Mouse (Mus musculus) cerebellum, adult 11 months (tissue): Measurements from ENCODE around the gene Ifna1.
"Not testable (repeated sequence)": the region's sequence is repeated elsewhere in the genome, so short reads cannot be mapped to it uniquely, and the experiment has no call there.

Experiments used
- DNase-seq: peaks from one replicate; pipeline ENCODE4 v3.0.0; 2022

Ifna1 gene

DNA sequence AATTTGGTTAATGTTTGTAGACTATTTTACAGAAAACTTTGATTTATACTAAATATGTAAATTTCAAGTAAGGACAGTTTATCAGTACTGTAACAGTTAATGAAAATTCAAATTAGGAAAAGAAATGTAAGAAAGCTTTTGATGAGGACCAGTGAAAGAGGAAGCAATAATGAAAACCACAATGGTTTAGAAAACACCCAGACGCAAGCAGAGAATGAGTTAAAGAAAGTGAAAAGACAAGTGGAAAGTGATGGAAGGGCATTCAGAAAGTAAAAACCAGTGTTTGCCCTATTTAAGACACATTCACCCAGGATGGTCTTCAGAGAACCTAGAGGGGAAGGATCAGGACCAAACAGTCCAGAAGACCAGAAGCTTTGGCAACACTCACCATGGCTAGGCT, at the start of gene Ifna1:
TSS of gene Ifna1 (plus strand) at position 390 of the 400 bp plus-strand sequence.
- DNase-seq, result no peak

DNA sequence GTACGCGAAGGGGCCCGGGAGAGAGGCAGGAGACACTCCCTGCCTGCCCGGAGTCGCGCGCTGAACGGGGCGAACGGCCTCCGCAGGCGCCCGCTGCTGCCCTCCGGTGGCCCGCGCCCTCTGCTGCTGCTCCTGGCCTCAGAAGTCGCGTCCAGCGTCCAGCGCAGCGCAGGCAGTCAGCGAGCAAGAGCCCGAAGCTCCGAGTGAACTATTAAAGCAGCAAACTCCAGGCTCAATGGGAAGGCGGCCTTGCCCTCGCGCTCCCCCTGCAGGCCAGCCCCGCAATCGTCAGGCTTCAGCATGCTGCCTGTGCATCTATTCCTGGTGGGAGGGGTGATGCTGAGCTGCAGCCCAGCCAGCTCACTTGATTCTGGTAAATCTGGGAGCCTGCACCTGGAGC, 46.9 kb upstream of the Ifna1 start, which contains the start of gene Gm13287:
TSS of gene Gm13287 (plus strand) at position 301 of the 400 bp plus-strand sequence.
- DNase-seq, result not testable (repeated sequence)

DNA sequence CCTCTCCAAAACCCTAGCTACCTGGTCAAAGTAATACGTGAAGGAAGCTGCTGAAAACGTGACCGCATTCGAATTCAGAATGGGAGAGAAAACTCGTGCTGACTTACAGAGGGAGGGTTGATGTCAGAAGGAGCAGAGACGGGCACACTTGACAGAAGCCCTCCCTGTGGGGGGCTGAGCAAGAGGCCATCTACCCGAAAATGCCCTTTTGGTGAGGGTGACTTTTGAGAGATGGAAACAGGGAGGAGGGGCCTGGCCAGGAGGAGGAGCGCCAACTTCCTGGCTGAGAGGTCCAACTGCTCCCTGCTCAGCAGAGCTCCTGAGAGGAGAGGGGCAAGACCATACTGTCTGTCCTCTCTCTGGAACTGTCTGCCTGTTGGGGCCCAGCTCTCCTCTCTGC, 44.7 kb upstream of the Ifna1 start, which contains the start of gene Gm13288:
TSS of gene Gm13288 (plus strand) at position 301 of the 400 bp plus-strand sequence.
- not testable (repeated sequence) for DNase-seq

DNA sequence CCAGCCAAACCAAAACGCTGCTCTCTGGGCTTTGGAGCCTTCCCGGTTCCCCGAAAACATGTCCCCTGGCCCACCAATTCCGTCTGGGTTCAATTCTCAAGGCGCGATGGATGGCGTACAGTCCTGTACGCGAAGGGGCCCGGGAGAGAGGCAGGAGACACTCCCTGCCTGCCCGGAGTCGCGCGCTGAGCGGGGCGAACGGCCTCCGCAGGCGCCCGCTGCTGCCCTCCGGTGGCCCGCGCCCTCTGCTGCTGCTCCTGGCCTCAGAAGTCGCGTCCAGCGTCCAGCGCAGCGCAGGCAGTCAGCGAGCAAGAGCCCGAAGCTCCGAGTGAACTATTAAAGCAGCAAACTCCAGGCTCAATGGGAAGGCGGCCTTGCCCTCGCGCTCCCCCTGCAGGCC, 44.1 kb upstream of the Ifna1 start:
- DNase-seq, result peak; percentile 17

DNA sequence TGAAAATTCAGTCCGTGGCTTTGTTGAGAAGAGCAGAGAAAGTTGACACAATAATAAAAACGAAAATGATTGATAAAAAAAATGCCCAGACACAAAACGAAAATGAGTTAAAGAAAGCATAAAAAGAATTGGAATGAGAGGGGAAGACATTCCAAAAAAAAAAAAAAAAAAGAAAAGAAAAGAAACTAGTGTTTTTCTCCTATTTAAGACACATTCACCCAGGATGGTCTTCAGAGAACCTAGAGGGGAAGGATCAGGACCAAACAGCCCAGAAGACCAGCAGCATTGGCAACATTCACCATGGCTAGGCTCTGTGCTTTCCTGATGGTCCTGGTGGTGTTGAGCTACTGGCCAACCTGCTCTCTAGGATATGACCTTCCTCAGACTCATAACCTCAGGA, 34.0 kb upstream of the Ifna1 start, which contains the start of gene Ifna7:
TSS of gene Ifna7 (plus strand) at position 301 of the 400 bp plus-strand sequence.
- DNase-seq, result no peak

DNA sequence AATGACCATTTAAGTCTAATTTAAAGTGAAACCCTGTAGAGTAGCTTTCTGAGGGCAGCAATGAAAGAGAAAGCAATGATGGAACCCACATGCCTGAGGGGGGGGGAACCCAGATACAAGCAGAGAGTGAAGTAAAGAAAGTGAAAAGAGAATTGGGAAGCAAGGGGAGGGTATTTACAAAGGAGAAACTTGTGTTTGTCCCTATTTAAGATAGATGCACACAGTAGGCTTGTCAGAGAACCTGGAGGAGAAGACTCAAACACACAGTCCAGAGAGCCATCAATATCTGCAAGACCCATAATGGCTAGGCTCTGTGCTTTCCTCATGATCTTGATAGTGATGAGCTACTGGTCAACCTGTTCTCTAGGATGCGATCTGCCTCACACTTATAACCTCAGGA, 30.2 kb upstream of the Ifna1 start, which contains the start of gene Ifna11:
TSS of gene Ifna11 (plus strand) at position 301 of the 400 bp plus-strand sequence.
- DNase-seq, result no peak

DNA sequence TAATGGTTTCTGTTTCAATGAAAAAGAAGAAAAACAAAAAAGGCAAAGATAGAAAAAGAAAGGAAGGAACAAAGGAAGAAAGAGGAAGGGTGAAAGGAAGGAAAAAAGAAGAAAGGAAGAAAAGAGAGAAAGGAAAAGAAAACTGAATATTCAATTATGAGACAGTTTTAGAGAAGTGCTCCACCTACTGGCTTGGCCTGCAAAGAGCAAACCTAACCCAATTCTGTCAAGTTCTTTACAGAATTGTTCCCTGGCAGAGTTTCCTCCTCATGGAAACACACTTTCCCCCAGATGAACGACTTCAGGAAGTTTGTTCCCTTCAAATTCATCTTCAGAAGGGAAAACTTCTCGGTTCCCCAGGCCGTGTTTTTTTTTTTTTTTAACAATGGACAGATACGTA, 26.9 kb upstream of the Ifna1 start:
- no peak for DNase-seq

DNA sequence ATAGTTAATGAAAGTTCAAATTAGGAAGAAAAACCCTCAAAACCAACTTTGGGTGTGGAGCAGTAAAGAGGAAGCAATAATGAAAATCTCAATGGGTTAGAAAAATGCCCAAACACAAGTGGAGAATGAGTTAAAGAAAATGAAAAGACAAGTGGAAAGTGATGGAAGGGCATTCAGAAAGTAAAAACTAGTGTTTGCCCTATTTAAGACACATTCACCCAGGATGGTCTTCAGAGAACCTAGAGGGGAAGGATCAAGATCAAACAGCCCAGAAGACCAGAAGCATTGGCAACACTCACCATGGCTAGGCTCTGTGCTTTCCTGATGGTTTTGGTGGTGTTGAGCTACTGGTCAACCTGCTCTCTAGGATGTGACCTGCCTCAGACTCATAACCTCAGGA, 22.8 kb upstream of the Ifna1 start, which contains the start of gene Ifna6:
TSS of gene Ifna6 (plus strand) at position 301 of the 400 bp plus-strand sequence.
- DNase-seq, result not testable (repeated sequence)

DNA sequence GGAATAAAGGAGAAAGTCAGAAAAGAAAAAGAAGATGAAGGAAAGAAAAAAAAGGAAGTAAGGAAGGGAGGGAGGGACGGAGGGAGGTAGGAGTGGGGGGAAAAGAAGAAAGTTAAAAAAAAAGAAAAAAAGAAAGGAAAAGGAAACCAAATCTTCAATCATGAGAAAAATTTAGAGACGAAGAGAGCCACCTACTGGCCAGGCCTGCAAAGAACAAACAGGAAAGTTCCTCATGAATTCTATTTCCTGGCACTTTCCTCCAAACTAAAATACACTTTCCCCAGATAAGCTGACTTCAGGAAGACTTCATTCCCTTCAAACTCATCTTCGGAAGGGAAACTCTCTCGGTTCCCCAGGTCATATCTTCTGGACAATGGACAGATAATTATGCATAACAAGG, 19.4 kb upstream of the Ifna1 start:
- DNase-seq, result no peak

DNA sequence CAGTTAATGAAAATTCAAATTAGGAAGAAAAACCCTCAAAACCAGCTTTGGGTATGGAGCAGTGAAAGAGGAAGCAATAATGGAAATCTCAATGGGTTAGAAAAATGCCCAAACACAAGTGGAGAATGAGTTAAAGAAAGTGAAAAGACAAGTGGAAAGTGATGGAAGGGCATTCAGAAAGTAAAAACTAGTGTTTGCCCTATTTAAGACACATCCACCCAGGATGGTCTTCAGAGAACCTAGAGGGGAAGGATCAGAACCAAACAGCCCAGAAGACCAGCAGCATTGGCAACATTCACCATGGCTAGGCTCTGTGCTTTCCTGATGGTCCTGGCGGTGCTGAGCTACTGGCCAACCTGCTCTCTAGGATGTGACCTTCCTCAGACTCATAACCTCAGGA, 14.7 kb upstream of the Ifna1 start, which contains the start of gene Ifna5:
TSS of gene Ifna5 (plus strand) at position 301 of the 400 bp plus-strand sequence.
- not testable (repeated sequence) for DNase-seq

DNA sequence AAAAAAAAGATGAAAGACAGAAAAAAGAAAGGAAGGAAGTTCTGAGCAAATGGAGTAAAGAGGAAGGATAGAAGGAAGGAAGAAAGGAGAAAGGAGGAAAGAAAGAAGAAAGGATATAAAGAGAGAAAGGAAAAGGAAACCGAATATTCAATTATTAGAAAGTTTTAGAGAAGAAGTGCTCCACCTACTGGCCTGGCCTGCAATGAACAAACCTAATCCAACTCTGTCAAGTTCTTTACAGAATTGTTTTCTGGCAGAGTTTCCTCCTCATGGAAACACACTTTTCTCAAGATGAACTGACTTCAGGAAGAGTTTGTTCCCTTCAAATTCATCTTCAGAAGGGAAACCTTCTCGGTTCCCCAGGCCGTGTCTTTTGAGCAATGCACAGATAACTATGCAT, 11.1 kb upstream of the Ifna1 start:
- DNase-seq, result no peak

DNA sequence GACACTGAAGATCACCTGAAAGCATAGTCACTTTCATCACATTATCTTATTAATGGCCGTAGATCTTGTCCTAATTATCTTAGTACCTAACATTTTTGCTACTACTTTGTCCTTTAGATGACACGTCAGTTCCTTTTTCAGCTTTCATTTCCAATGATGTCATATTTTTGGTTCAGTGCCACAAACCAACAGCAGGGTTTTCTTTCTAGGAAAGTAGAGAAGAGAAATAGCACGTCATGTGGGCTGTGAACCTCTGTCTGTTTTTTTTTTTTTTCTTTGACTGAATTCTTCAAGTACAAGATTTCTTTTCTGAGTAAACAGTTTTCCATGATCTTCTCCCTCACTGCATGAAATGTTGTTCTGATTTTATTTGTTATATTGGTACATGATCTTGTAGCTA, 9.8 kb upstream of the Ifna1 start:
- DNase-seq, result no peak

DNA sequence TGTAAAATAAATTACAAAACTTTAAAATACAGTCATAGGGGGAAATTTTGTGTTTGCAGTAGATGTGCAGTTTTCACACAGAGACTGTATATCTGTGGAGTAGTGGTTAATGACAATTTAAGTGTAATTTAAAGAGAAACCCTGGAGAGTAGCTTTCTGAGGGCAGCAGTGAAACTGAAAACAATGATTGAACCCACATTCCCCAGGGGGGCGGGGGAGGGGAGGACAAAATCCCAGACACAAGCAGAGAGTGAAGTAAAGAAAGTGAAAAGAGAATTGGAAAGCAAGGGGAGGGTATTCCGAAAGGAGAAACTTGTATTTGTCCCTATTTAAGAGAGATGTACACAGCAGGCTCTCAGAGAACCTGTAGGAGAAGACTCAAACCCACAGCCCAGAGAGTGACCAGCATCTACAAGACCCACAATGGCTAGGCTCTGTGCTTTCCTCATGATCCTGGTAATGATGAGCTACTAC, 8.4 kb upstream of the Ifna1 start, which contains the start of gene Ifna4:
TSS of gene Ifna4 (plus strand) at position 424 of the 474 bp plus-strand sequence.
- no peak for DNase-seq

DNA sequence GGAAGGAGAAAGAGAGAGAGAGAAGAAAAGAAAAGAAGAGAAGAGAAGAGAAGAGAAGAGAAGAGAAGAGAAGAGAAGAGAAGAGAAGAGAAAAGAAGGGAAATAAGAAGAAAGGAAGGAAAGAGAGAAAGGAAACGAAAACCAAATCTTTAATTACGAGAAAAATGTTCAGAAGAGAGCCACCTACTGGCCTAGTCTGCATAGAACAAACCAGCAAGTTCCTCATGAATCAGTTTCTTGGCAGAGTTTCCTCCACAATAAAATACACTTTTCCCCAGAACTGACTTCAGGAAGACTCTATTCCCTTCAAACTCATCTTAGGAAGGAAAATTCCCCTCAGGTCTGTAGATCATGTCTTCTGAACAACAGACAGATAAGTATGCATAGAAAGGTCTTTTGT, 4.6 kb upstream of the Ifna1 start:
- DNase-seq, result no peak

DNA sequence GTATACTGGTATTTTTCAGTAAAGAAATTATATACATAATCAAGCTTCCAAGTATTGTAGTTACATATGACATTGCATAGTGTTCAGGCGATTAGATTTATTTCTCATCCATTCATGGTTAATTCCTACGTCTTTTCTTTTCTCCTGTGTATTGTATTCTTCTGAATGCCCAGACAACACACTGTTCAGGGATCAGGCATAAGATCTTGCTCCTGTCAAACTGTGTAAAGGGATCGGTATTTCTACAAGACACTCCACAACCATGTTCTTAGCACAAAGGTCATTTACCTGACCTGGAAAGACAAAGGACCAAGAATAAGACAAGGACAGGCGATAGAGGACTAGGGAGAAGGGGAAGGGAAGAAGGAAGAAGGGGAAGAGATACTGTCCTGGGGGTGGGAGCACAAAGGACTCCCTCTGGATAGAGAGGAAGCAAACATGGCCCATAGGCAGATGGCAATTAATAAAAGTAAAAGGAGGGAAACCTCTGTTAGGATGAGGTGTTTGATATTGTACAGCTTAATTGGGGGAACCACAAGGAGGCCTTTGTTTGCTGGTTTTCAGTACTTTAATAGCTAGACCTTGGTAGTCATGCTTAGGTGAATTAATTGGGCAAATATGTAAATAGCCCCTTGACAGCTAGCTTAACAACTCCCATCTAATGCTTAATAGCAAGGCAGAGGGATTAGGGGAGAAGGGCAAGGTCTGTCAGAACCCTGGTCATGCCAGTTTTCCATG, 1.3 kb downstream of the Ifna1 start:
- DNase-seq, result no peak

DNA sequence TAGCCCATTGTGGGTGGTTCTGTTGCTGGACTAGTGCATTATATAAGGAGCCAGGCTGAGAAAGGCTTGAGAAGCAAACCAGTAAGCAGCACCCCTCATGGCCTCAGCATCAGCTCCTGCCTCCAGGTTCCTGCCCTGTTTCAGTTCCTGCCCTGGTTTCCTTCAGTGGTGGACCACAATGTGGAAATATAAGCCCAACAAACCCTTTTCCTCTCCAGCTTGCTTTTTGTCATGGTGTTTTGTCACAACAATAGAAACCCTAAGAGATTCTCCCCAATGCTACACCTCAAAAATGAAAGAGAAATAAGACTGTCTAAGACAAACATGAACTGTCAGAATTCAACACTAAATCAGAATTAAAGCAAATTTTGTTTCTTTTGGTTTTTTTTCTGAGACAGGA, 9.3 kb downstream of the Ifna1 start:
- DNase-seq, result no peak

DNA sequence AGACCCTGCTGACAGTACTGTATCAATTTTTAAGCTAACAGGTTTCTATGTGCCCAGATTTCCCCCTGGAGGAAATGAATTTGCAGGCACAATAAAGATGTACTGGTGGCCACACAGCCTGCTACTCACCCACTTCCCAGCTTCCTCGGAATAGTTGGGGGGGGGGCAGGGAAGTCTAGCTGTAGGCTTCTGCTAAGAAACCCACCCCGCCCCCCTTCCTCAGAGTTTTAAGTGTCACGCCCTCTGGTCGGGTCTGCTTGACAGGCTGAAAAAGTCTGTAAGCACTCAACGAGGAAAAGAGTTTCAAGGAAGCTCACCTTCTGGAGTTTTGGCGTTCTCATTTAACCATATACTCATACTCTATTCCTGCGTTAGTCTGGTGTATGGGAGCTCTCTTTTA, 13.4 kb downstream of the Ifna1 start:
- DNase-seq, result no peak

DNA sequence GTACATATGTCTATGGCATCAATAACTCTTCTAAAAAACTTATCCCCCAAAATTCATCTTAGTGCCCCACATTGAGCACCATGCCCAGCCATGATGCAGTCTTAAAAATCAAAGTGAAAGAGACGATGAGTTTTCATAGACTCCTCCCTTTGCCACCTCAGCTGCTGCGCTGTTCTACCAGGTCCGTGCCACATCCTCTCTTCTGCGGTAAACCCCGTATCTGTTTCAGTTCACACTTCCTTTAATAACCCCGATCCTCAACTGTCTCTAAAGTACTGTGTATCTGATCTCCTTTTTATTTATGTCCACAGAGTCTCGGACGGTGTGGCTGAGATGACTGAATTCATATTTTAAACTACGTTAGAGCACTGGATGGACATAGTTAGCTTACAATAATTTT, 14.7 kb downstream of the Ifna1 start:
- no peak for DNase-seq

DNA sequence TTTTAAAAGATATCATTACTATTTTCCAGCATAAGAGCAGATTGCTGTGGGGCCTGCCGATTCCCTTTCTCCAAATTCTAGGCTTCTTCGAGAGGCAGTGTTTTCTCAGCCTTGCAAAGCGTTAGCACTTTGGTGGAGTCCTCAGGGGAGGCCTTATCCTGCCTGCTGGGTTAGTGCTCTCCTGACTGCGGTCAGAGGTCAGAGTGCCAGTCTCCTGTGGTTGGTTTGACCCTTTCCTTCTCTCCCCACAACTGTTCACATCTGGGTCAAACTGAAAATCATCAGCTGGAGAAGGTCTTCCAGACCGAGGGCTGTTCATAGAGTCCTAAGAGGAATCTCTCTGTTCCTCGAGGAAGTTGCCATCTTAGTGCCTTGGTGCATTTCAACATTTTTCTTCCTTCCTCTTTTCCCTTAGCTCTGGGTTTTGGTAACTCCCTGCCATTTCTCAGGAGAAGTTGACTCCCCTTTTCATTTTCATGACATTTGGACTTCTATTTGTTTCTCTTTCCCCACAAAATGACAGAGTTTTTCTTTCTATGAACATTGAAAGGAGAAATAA, 15.2 kb downstream of the Ifna1 start:
- no peak for DNase-seq

DNA sequence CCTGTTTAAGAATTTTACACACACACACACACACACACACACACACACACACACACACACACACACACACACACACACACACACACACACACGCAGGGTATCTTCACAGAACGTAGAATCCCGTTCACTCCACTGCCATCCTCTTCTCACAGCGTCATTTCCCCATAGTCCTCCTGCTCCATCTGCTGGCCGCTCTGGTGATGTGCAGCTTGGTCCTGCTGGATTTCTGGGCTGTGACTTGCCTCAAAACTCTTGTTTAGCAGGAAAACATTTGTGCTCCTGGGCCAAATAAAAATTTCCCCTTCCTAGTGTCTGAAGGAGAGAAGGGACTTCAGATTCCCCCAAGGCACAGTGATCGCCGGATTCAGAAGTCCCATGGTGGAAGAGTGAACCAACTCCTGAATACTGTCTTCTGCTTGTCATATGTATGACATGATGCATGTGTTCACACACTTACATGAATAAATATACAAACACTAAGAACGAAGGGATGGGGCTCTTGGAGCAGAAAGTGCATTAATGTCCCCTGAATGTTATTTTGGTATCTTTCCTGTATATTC, 17.6 kb downstream of the Ifna1 start:
- peak; percentile 33 for DNase-seq

DNA sequence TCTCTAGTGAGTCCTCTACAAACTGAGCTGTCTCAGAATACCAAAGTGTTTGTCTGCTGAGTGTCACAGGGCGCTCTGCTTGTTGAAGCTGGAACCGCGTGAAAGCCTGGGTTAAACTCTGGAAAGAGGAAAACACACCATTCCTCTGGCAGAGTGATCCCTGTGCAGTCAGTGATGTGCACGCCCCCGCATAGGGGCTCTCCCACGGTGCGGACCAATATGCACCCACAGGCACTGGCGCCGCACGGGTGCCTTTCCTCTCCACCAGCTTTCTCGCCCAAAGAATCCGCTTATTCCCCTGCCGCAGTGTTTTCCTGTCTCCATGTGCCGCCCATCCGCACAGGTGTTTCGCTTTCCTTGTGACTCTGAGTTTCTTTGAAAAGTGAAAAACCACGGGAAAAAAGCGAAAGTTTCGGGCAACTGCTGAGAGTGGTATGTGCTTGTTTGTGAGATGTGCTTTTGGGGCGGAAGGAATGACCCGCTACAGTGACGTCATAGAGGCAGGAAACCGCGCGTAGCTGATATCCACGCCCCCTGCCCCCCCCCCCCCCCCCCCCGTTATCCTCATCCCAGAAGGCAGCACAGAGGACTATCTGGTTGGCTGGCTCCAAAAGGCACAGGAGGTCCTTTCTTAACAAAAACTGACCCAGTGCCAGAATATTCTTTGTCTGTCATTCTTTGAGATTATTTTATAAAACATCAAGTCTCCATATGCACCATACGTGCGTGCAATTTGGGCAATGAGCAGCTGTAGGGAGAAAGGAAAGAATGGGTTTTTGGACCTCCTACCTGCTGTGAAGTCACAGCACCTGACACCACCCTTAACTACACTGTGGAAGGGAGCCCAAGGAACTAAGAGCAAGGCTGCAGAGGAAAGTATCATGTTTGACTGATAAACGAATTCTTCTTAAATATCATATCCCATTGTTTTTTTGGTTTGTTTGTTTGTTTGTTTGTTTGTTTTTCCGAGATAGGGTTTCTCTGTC, 18.3 kb downstream of the Ifna1 start:
- DNase-seq, result no peak

DNA sequence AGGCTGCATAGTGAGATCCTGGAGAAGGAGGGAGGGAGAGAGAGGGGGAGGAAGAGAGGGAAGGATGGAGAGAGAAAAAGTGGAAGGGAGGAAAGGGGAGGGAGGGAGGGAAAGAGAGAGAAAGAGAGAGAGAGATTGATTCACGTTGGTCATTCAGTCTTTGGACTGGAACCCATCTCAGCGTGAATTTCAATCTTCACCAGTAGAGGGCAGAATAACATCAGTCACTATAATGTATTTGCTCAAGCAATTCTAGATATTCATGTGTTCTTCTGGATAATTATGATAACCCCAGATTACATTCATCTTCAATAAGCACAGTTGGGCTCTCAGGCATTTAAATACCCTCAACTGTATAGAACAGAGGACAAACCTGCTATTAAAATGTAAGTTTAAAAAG, 22.8 kb downstream of the Ifna1 start:
- DNase-seq, result no peak
